Mouse (Mus musculus): ENCODE data around the gene C1qtnf1. TPM values are rescaled to one million over a fixed set of nuclear protein-coding genes. Genes with fewer than 3 reads are reported as not detected.
A peak's percentile ranks its signal among the peaks of the same experiment; 100 is the strongest.

The C1qtnf1 gene
- polyA plus RNA-seq, 1 experiment from 2014 or later: 2.8 TPM

GRCm38 (mm10) chr11:118413055-118413454 is 14.9 kb upstream of the C1qtnf1 start:
- Histone ChIP-seq H3K9me3 (no peaks in the 10 kb centered on the region), H3K4me2 (replicated peaks) (no peak overlapping the region), H3K27me3 (no peaks in the 10 kb centered on the region), H3K27ac (no peak overlapping the region), H3K4me3 (replicated peaks) (no peak overlapping the region), H3K4me1 (replicated peaks) (peaks cover 26% of the 10 kb centered on the region), H3K9ac (replicated peaks) (no peak overlapping the region), H3K36me3 (peaks cover 59% of the 10 kb centered on the region)
- no peak for ATAC-seq
- WGBS: 86% methylated on average over 4 of the region's 4 CpGs

DNA sequence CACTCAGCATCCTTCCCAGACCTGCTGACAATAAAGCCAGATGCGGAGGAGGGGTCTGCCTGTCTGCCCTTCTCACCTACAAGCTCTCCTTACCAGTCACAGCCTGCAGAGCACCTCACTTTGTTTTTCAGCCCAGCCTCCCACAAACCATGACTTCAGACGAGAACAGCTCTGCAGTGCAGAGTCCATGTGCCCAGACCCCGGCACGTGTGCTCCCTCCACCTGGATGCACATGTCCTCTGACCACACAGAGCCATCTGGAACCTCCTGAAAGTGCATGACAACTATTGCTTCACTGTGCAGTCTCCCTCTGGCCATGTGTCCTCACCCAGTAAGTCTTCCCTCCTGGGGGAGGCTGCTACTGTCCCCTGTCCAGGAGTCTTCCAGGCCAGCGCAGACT is 13.7 kb upstream of the C1qtnf1 start:
- Histone ChIP-seq H3K4me1 (replicated peaks) (peaks cover 31% of the 10 kb centered on the region), H3K9ac (replicated peaks) (no peak overlapping the region), H3K27me3 (no peaks in the 10 kb centered on the region), H3K4me3 (replicated peaks) (no peak overlapping the region), H3K27ac (no peak overlapping the region), H3K36me3 (peaks cover 47% of the 10 kb centered on the region), H3K9me3 (no peaks in the 10 kb centered on the region), H3K4me2 (replicated peaks) (no peak overlapping the region)
- WGBS: 95% methylated on average over 5 of the region's 5 CpGs
- ATAC-seq: no peak

DNA sequence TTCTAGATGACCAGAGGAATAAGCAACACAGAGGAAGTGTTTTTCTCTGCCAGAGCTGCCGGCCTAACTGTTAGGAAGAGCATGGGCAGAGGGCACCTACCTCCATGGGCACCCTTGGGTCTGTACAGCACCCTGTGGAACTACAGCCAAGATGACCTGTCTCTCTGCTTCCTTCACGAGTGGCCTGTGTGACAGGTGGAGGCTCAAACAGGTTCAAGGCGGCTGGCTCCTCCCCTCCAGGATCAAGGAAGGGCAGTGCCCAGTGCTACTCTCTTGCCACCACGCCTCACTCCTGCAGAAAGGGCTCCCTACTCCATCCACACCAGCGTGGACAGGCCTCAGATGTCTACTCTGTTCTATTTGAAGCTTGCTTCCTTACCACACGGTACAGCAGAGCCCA is 12.4 kb upstream of the C1qtnf1 start:
- ATAC-seq: no peak
- H3K4me2 ChIP-seq (replicated peaks): no peak overlapping the region
- no peaks in the 10 kb centered on the region for H3K9me3 ChIP-seq
- no peaks in the 10 kb centered on the region for H3K27me3 ChIP-seq
- no peak overlapping the region for H3K4me3 ChIP-seq (replicated peaks)
- H3K4me1 ChIP-seq (replicated peaks): peaks cover 37% of the 10 kb centered on the region
- H3K36me3 ChIP-seq: peaks cover 34% of the 10 kb centered on the region
- H3K27ac ChIP-seq: no peak overlapping the region
- no peak overlapping the region; the same call in 1 of the 2 replicates for H3K9ac ChIP-seq (replicated peaks)
- 92% methylated on average over 6 of the region's 6 CpGs for WGBS

GRCm38 (mm10) chr11:118416046-118416445 is 12.0 kb upstream of the C1qtnf1 start:
- ATAC-seq: no peak
- Histone ChIP-seq H3K36me3 (peaks cover 30% of the 10 kb centered on the region), H3K9me3 (no peaks in the 10 kb centered on the region), H3K4me3 (replicated peaks) (no peak overlapping the region), H3K4me2 (replicated peaks) (no peak overlapping the region), H3K4me1 (replicated peaks) (peaks cover 37% of the 10 kb centered on the region), H3K27me3 (no peaks in the 10 kb centered on the region), H3K27ac (no peak overlapping the region), H3K9ac (replicated peaks) (no peak overlapping the region; the same call in 1 of the 2 replicates)
- 91% methylated on average over 7 of the region's 7 CpGs for WGBS

GRCm38 (mm10) chr11:118417496-118417895 is 10.5 kb upstream of the C1qtnf1 start:
- 94% methylated on average over 9 of the region's 9 CpGs for WGBS
- no peak overlapping the region for H3K27ac ChIP-seq
- peak overlapping the region; percentile 72 for H3K4me3 ChIP-seq (replicated peaks)
- H3K4me1 ChIP-seq (replicated peaks): peaks cover 37% of the 10 kb centered on the region
- peak overlapping the region; percentile 89 for H3K4me2 ChIP-seq (replicated peaks)
- H3K36me3 ChIP-seq: peaks cover 20% of the 10 kb centered on the region
- no peak for ATAC-seq
- H3K9ac ChIP-seq (replicated peaks): peak overlapping the region; percentile 91; the same call in 1 of the 2 replicates
- H3K9me3 ChIP-seq: no peaks in the 10 kb centered on the region
- H3K27me3 ChIP-seq: no peaks in the 10 kb centered on the region

DNA sequence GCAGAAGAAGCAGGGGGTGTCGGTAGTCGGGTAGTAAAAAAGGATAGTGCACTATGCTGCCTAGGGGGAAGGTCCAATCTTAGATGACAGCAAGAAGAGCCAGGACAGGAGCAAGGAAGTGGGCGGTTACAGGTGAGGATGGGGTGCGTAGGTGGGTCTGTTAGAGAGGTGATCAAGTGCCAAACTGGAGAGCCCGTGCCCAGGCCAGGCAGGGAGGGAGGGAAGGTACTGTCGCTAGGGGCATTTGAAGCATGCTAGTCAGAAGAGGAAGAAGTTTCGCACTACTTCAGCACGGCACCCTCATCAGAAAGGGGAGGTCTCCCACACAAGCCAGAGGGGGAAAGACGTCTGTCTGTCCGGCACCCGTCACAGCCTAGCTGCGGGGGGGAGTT is 9.6 kb upstream of the C1qtnf1 start:
- Histone ChIP-seq H3K27me3 (no peaks in the 10 kb centered on the region), H3K9me3 (no peaks in the 10 kb centered on the region), H3K9ac (replicated peaks) (peak overlapping the region; percentile 91), H3K4me2 (replicated peaks) (peak overlapping the region; percentile 89), H3K27ac (peak overlapping the region; percentile 62), H3K4me3 (replicated peaks) (peak overlapping the region; percentile 72), H3K36me3 (peaks cover 20% of the 10 kb centered on the region), H3K4me1 (replicated peaks) (peaks cover 39% of the 10 kb centered on the region)
- 6% methylated on average over 12 of the region's 12 CpGs for WGBS
- ATAC-seq: peak; percentile 57

DNA sequence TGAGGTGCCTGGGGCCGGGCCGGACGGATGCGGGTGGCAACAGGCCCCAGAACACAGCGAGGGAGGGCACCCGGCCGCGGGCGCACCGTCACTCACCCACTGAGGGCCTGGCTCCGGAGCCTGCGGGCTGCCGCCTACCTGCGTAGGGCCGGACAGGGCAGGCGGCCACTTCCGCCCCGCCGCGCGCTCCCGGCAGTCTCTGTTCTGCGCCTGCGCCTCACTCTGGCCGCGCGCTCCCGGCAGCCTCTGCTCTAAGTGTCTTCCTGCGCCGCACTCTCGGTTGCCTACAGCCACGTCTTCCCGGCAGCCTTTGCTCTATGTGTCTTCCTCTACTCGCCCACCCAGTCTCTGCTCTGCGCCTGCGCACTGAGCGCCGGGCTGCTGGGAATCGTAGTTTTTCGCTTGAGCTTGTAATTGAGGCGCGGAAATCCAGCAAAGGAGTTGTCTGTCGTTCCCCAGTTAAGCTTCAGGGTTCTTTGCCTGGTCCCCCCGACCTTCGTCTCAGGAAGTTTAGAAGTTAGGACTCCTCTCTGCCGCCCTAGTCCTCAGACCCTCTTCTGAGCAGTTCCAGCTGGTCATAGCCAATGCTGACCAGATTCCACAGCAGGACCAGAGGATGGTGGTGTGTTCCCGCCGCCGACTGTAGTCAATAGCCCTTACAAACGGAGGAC is 9.0 kb upstream of the C1qtnf1 start, which contains the start of gene Cant1:
TSS of gene Cant1 (minus strand) at position 253 of the 671 bp plus-strand sequence.
- Histone ChIP-seq H3K27ac (peak within 1 kb of the TSS; percentile 62), H3K27me3 (no peaks in the 10 kb centered on the region), H3K9ac (replicated peaks) (peak within 1 kb of the TSS; percentile 91), H3K36me3 (peaks cover 20% of the 10 kb centered on the region), H3K4me3 (replicated peaks) (peak within 1 kb of the TSS; percentile 72), H3K4me2 (replicated peaks) (peak within 1 kb of the TSS; percentile 89), H3K4me1 (replicated peaks) (peaks cover 44% of the 10 kb centered on the region), H3K9me3 (no peaks in the 10 kb centered on the region)
- ATAC-seq: peak; percentile 95
- under 1% methylated on average over 47 of the region's 50 CpGs for WGBS

DNA sequence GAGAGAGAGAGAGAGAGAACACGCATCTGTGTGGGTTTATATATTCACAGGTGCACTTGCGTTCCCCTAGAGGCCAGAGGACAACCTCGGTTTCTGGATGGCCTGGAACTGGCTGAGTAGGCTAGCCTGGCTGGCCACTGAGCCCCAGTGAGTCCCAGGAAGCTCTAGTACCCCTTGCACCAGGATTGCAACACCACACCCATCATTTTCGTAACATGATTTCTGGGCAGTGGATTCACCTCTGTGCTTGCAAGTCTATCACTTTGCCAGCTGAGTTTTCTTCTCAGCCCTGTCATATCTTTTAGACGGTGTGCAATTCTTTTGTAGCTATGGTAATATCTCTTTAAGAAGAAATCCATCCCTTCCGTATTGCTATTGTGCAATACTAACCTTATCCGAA is 7.7 kb upstream of the C1qtnf1 start:
- Histone ChIP-seq H3K36me3 (peaks cover 10% of the 10 kb centered on the region), H3K9ac (replicated peaks) (no peak overlapping the region), H3K9me3 (no peaks in the 10 kb centered on the region), H3K27me3 (no peaks in the 10 kb centered on the region), H3K4me3 (replicated peaks) (no peak overlapping the region), H3K4me1 (replicated peaks) (peaks cover 48% of the 10 kb centered on the region), H3K27ac (no peak overlapping the region), H3K4me2 (replicated peaks) (no peak overlapping the region)
- WGBS: 79% methylated on average over 7 of the region's 7 CpGs
- no peak for ATAC-seq

- Histone ChIP-seq H3K4me1 (replicated peaks) (peaks cover 29% of the 10 kb centered on the region), H3K9ac (replicated peaks) (peak overlapping the region; percentile 42; the same call in 1 of the 2 replicates), H3K27me3 (0 out of 2 replicates have a peak, but pooled peaks cover 10% of the 10 kb centered on the region), H3K4me3 (replicated peaks) (no peak overlapping the region), H3K27ac (no peak overlapping the region), H3K36me3 (no peaks in the 10 kb centered on the region), H3K9me3 (no peaks in the 10 kb centered on the region), H3K4me2 (replicated peaks) (peak overlapping the region; percentile 39)
- ATAC-seq: no peak
- WGBS: 7% methylated on average over 18 of the region's 18 CpGs
These were observed 4.6 kb upstream of the C1qtnf1 start for GRCm38 (mm10) chr11:118423266-118423971.

DNA sequence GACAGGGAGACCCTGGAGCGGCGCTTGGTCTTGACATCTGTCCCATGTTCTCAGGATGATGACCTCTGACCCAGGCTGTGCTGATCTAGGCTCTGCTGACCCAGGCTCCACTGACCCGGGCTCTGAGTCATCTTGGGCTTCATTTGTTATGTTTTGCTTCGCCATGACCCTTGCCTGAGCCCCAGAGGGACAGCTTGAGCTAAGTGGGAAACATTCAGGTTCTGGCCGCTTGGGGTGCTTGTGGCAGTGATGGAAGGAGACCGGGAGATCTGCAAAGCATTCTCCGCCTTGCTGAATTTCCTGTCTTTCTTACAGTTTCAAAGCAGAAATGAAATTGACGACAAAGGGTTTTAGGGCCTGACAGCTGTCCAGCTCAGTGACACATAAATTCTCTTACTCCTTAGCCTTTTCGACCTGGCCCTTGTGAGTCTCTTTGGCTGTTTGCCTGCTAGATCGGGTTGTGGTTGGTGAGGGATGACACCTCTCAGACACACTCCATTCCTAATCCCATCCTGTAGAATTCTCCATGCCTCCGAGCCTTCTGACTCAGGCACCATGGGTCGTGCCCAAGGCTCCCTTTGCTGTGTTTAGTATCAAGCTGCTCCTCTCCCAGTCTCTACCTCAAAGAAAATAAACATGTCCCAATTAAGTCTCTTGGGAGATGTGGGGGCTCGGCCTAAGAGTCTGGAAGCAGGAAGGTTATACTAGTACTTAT is 3.2 kb upstream of the C1qtnf1 start:
- ATAC-seq: no peak
- Histone ChIP-seq H3K4me2 (replicated peaks) (no peak overlapping the region), H3K4me3 (replicated peaks) (no peak overlapping the region), H3K27ac (no peak overlapping the region), H3K9ac (replicated peaks) (no peak overlapping the region), H3K4me1 (replicated peaks) (peaks cover 28% of the 10 kb centered on the region), H3K9me3 (no peaks in the 10 kb centered on the region), H3K27me3 (peaks cover 19% of the 10 kb centered on the region), H3K36me3 (no peaks in the 10 kb centered on the region)
- 70% methylated on average over 13 of the region's 13 CpGs for WGBS

DNA sequence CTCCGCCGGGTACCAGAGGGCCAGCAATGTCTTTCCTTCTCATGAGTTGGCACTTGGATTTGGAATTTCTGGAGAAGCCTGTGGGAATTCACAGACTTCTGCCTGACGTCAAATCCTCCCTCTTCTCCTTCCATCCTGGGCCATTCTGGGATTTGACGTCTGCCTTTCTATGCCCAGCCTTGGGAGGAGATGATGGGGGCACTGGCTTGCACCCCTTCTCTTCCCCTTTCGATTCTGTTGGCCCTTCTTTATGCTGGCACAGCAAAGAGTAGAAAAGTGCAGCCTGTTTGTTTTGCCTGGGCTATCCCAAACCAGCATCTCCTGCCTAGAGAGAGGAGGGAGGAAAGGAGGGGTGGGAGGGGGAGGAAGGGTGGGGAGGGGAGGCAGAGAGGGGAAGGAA is 1.2 kb upstream of the C1qtnf1 start:
- H3K27me3 ChIP-seq: peaks cover 19% of the 10 kb centered on the region
- no peaks in the 10 kb centered on the region for H3K9me3 ChIP-seq
- H3K36me3 ChIP-seq: no peaks in the 10 kb centered on the region
- WGBS: 72% methylated on average over 5 of the region's 5 CpGs
- no peak overlapping the region for H3K4me3 ChIP-seq (replicated peaks)
- no peak overlapping the region for H3K9ac ChIP-seq (replicated peaks)
- H3K27ac ChIP-seq: no peak overlapping the region
- peaks cover 27% of the 10 kb centered on the region for H3K4me1 ChIP-seq (replicated peaks)
- ATAC-seq: no peak
- no peak overlapping the region for H3K4me2 ChIP-seq (replicated peaks)

- Histone ChIP-seq H3K4me3 (replicated peaks) (no peak overlapping the region), H3K27me3 (peaks cover 19% of the 10 kb centered on the region), H3K9ac (replicated peaks) (no peak overlapping the region), H3K9me3 (no peaks in the 10 kb centered on the region), H3K27ac (no peak overlapping the region), H3K36me3 (no peaks in the 10 kb centered on the region), H3K4me1 (replicated peaks) (peaks cover 27% of the 10 kb centered on the region), H3K4me2 (replicated peaks) (peak overlapping the region; percentile 30; the same call in 1 of the 2 replicates)
- ATAC-seq: no peak
- 51% methylated on average over 3 of the region's 3 CpGs for WGBS
These were observed 680 bp upstream of the C1qtnf1 start for GRCm38 (mm10) chr11:118427266-118427779.
